Mouse (Mus musculus) kidney, adult 2 months (tissue): ENCODE data around the gene Tjp2.

Experiments
- CTCF ChIP-seq: fragments of 200-500 bp; conservative IDR thresholded peaks from 2 replicates; pipeline ENCODE4 v1.5.1; 2011; ENCODE audit warnings: low read depth, mild to moderate bottlenecking, control low read depth, low read length, moderate library complexity, mixed read lengths; ENCODE audit not compliant: insufficient read depth, insufficient read length
- POLR2A ChIP-seq: fragments of 200-500 bp; IDR thresholded peaks from one replicate; pipeline ENCODE4 v1.6.1; 2011; ENCODE audit warnings: low read depth, low read length, control low read depth

DNA sequence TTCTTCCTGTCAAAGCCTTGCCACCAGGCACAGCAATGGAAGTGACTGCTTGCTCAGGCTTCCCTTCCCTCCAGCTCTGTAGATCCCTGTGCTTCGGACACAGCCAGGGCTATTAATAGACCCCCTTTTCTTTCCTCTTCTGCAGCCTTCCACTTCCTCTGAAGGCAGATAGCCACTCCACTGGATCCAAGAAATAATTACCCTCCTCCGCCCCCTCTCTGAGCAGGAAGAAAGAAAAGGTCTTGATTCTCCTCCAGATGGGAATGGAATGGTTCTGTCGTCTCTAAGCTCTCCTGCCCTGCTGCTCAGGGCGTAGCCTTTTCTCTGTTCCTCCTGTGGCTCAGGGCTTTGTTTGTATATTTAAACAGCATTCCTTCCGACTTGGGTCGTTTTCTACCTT is 27.0 kb upstream of the Tjp2 start:
- no peak for TF ChIP-seq POLR2A
- no peak for TF ChIP-seq CTCF
